Mouse (Mus musculus) megakaryocyte progenitor cell, adult 5-6 weeks (primary cell): Measurements from ENCODE around the gene Tbc1d25. TPM values are rescaled to one million over a fixed set of nuclear protein-coding genes. Genes with fewer than 3 reads are reported as not detected.

Source experiments
- ATAC-seq: replicated peaks from 2 replicates; pipeline ENCODE4 v1.8.0; 2016; ENCODE audit warnings: mild to moderate bottlenecking, moderate TSS enrichment, inconsistent platforms; ENCODE audit not compliant: poor library complexity
- total RNA-seq, 2 experiments: library from RNA; stranded (forward) in 1 of 2; stranded (reverse) in 1 of 2; fragments of 157-497, 149-512 nt in 1 of 2; fragments of 200-1000 nt in 1 of 2; gene quantifications; 2 replicates each; pipeline versions ENCODE4 v1.2.3 to v1.2.4; 2015 to 2017

Tbc1d25 gene
- total RNA-seq, 2 experiments from 2014 or later, result 5.8 to 13.9 TPM

DNA sequence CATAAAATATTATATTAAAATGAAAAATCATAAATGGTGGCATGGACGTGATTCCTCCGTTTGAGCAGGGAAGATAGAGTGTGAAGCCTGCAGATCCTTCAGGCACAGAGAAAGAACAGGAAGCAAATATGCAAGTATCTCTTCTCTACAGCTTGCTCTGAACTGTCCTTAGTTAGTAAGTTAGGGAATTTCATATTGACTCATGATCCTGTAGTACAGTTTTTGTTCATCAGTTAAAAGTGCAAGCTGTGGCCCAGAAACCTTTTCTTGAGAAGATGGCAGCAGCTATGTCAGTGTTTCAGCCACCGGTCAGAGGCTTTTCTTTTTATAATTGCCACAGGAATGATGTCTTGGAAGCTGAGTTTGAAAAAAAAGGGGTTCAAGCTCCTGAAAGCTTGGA, 71.0 kb downstream of the Tbc1d25 start:
- no peak for ATAC-seq

Other genes with a start within 250 kb of the Tbc1d25 start
- not detected in 2 replicates for gene Eras, start 247.6 kb downstream of the Tbc1d25 start, total RNA-seq (2015)
- not detected in 2 replicates for gene Eras, start 247.6 kb downstream of the Tbc1d25 start, total RNA-seq (2017)
- 9.2 and 10.4 TPM in 2 replicates for gene Hdac6, start 228.3 kb downstream of the Tbc1d25 start, total RNA-seq (2015)
- 6.5 and 7.6 TPM in 2 replicates for gene Hdac6, start 228.3 kb downstream of the Tbc1d25 start, total RNA-seq (2017)
- gene Gata1, start 198.1 kb downstream of the Tbc1d25 start, total RNA-seq (2015), result 10.7 and 26.3 TPM in 2 replicates
- 8.7 and 20.8 TPM in 2 replicates for gene Gata1, start 198.1 kb downstream of the Tbc1d25 start, total RNA-seq (2017)
- gene Glod5, start 157.7 kb downstream of the Tbc1d25 start, total RNA-seq (2015), result not detected in 2 replicates
- gene Glod5, start 157.7 kb downstream of the Tbc1d25 start, total RNA-seq (2017), result not detected in 2 replicates
- 53.5 and 64.6 TPM in 2 replicates for gene Suv39h1, start 101.4 kb downstream of the Tbc1d25 start, total RNA-seq (2015)
- 79.2 and 81.6 TPM in 2 replicates for gene Suv39h1, start 101.4 kb downstream of the Tbc1d25 start, total RNA-seq (2017)
- 73.0 and 75.7 TPM in 2 replicates for gene Was, start 85.7 kb downstream of the Tbc1d25 start, total RNA-seq (2015)
- gene Was, start 85.7 kb downstream of the Tbc1d25 start, total RNA-seq (2017), result 98.9 and 103 TPM in 2 replicates
- gene Wdr13, start 43.3 kb downstream of the Tbc1d25 start, total RNA-seq (2015), result 11.9 and 14.4 TPM in 2 replicates
- 16.3 and 25.5 TPM in 2 replicates for gene Wdr13, start 43.3 kb downstream of the Tbc1d25 start, total RNA-seq (2017)
- gene Rbm3, start 30.3 kb downstream of the Tbc1d25 start, total RNA-seq (2015), result 1,002 and 1,150 TPM in 2 replicates
- 1,310 and 1,340 TPM in 2 replicates for gene Rbm3, start 30.3 kb downstream of the Tbc1d25 start, total RNA-seq (2017)
- 53.5 and 55.4 TPM in 2 replicates for gene Ebp, start 17.3 kb upstream of the Tbc1d25 start, total RNA-seq (2015)
- gene Ebp, start 17.3 kb upstream of the Tbc1d25 start, total RNA-seq (2017), result 81.8 and 96.9 TPM in 2 replicates
- gene Porcn, start 30.3 kb upstream of the Tbc1d25 start, total RNA-seq (2015), result 0.32 and 0.49 TPM in 2 replicates
- gene Porcn, start 30.3 kb upstream of the Tbc1d25 start, total RNA-seq (2017), result not detected in 2 replicates
- 28.1 and 36.6 TPM in 2 replicates for gene Ftsj1, start 76.2 kb upstream of the Tbc1d25 start, total RNA-seq (2015)
- gene Ftsj1, start 76.2 kb upstream of the Tbc1d25 start, total RNA-seq (2017), result 23.7 and 25.1 TPM in 2 replicates
- gene Slc38a5, start 95.0 kb upstream of the Tbc1d25 start, total RNA-seq (2015), result 6.6 and 12.0 TPM in 2 replicates
- gene Slc38a5, start 95.0 kb upstream of the Tbc1d25 start, total RNA-seq (2017), result 3.2 and 8.6 TPM in 2 replicates
- 0.59 TPM in 1 of 2 replicates, not detected in the other for gene Ssxb10, start 151.2 kb upstream of the Tbc1d25 start, total RNA-seq (2015)
- not detected in 2 replicates for gene Ssxb10, start 151.2 kb upstream of the Tbc1d25 start, total RNA-seq (2017)
- gene Ssxb9, start 190.8 kb upstream of the Tbc1d25 start, total RNA-seq (2015), result not detected in 2 replicates
- gene Ssxb9, start 190.8 kb upstream of the Tbc1d25 start, total RNA-seq (2017), result not detected in 2 replicates
- gene Ssxb1, start 237.1 kb upstream of the Tbc1d25 start, total RNA-seq (2015), result not detected in 2 replicates
- not detected in 2 replicates for gene Ssxb1, start 237.1 kb upstream of the Tbc1d25 start, total RNA-seq (2017)